Mouse (Mus musculus): Measurements from ENCODE around the gene Slc6a5. TPM values are rescaled to one million over a fixed set of nuclear protein-coding genes. Genes with fewer than 3 reads are reported as not detected.
A peak's percentile ranks its signal among the peaks of the same experiment; 100 is the strongest.

Gene Slc6a5
- polyA plus RNA-seq, 1 experiment from 2014 or later = not detected

DNA sequence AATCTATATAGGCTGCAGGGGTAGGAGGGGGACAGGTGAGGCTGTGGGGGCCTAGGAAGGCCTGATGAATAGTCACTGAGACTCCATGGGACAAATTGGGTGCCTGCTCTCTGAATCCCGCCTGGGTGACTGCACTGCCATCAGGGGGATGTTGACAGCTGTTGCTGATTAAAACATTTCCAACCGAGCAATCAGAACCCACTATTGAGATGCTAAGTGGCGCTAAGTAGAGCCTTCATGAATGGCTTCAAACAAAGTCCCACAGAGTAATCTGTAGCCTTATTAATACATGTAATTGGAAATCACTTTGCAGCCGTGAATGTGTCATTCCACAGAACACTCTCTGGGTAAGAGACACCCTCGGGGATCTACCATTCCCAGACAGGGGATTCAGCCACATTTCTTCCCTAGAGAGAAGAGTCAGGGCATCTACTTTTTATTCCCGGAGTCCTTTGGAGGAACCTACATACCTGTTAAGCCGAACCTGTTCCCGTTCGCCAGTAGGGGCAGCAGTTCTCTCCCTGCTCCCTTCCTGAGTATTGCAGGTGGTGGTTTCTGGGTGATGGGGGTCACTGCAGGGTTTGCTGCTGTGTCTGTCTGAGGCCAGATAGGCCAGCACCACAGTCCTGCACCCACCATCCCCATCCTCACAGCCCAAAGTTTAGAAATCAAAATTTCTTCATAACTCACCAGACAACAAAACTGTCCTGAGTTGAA, 71.7 kb downstream of the Slc6a5 start:
- H3K9me3 ChIP-seq (ENCODE audit: control insufficient read depth, low read length) = no peaks in the 10 kb centered on the region
- H3K36me3 ChIP-seq (ENCODE audit: control insufficient read depth, insufficient read depth, low read length) = no peaks in the 10 kb centered on the region
- DNase-seq (ENCODE audit: low spot score) (peak; percentile 54), ATAC-seq (replicated peaks; ENCODE audit: low FRiP score) (peak; percentile 71)
- H3K9ac ChIP-seq (ENCODE audit: low read length) = no peak overlapping the region
- H3K4me2 ChIP-seq (ENCODE audit: low read depth, low read length, severe bottlenecking) = no peak overlapping the region
- WGBS = 5% methylated on average over 9 of the region's 9 CpGs
- H3K27me3 ChIP-seq (ENCODE audit: control insufficient read depth, insufficient read depth, low read length) = peaks cover 26% of the 10 kb centered on the region
- H3K27ac ChIP-seq (ENCODE audit: low read depth, low read length) = no peak overlapping the region
- H3K4me1 ChIP-seq (replicated peaks; ENCODE audit: control insufficient read depth, insufficient read depth, low read length) = peaks cover 4% of the 10 kb centered on the region; the same call in 1 of the 2 replicates
- H3K4me3 ChIP-seq (ENCODE audit: low read depth, low read length) = no peak overlapping the region

DNA sequence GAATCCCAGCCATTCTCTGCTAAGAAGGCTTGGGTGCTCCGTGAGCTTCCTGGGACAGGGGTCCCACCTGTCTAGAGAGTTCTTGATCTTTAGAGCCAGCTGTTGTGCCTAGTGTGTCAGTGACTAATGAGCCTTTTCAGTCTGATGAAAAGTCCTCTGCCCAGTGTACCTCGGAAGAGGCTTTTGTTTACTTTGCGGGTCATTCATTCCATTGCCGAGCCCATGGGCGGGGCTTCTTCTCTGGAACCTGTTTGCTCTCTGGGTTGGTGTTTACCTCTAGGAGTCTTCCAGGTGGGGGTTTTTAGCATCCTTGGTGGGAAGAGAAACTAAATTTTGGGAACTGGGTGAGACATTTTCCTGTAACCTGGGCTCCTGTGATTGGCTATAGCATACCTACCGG, 74.8 kb downstream of the Slc6a5 start:
- H3K27me3 ChIP-seq (ENCODE audit: control insufficient read depth, insufficient read depth, low read length) = peaks cover 7% of the 10 kb centered on the region; the same call in 1 of the 2 replicates
- 21% methylated on average over 6 of the region's 6 CpGs for WGBS

DNA sequence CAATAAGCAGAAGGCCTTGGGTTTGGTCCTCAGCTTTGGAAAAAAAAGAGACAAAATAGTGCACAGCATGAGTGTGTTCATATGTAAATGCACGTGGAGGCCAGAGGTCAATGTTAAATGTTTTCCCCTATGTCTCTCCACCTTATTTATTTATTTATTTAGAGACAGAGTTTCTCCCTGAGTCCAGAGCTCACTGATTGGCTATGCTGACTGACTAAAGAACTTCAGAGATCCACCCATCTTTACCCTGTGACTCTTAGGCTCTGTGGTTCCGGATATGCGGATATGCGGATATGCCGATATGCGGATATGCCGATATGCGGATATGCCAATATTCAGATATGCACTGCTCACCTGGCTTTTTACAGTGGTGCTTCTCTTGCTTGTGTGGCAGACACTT, 76.0 kb downstream of the Slc6a5 start:
- DNase-seq (ENCODE audit: low spot score) = no peak
- 93% methylated on average over 8 of the region's 8 CpGs for WGBS
- peaks cover 4% of the 10 kb centered on the region; the same call in 1 of the 2 replicates for H3K4me1 ChIP-seq (replicated peaks; ENCODE audit: control insufficient read depth, insufficient read depth, low read length)

More for the DNA sequence above, 74.8 kb downstream of the Slc6a5 start:
- no peaks in the 10 kb centered on the region for H3K36me3 ChIP-seq (ENCODE audit: control insufficient read depth, insufficient read depth, low read length)
- no peaks in the 10 kb centered on the region for H3K9me3 ChIP-seq (ENCODE audit: control insufficient read depth, low read length)
- no peak overlapping the region for H3K4me3 ChIP-seq (ENCODE audit: low read depth, low read length)
- DNase-seq (ENCODE audit: low spot score) (peak; percentile 37), ATAC-seq (replicated peaks; ENCODE audit: low FRiP score) (no peak)
- H3K27ac ChIP-seq (ENCODE audit: low read depth, low read length) = no peak overlapping the region
- peaks cover 4% of the 10 kb centered on the region; the same call in 1 of the 2 replicates for H3K4me1 ChIP-seq (replicated peaks; ENCODE audit: control insufficient read depth, insufficient read depth, low read length)
- no peak overlapping the region for H3K4me2 ChIP-seq (ENCODE audit: low read depth, low read length, severe bottlenecking)
- no peak overlapping the region for H3K9ac ChIP-seq (ENCODE audit: low read length)

DNA sequence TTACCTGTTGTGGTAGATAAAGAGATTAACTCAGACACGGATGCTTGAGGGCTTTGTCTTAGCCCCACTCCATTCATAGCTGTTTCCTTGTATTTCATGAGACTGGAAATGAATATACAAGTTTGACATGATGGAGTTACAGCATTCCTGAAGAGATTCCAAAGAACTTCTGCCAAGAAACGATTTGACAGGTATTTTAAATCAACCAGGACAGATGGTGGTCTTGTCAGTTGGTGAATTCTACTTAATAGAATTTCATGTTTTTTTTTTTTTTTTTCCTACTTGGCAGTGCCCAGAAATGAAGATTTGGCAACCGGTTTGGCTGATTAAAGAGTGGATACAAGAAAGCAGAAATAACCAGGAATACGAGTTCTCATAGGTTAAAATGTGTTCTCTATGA, 89.4 kb downstream of the Slc6a5 start:
- no peak overlapping the region for H3K4me2 ChIP-seq (ENCODE audit: low read depth, low read length, severe bottlenecking)
- DNase-seq (ENCODE audit: low spot score) (no peak), ATAC-seq (replicated peaks; ENCODE audit: low FRiP score) (no peak)
- WGBS = 82% methylated on average over 4 of the region's 4 CpGs
- no peak overlapping the region for H3K27ac ChIP-seq (ENCODE audit: low read depth, low read length)
- no peaks in the 10 kb centered on the region for H3K36me3 ChIP-seq (ENCODE audit: control insufficient read depth, insufficient read depth, low read length)
- no peak overlapping the region for H3K9ac ChIP-seq (ENCODE audit: low read length)
- H3K4me3 ChIP-seq (ENCODE audit: low read depth, low read length) = no peak overlapping the region
- H3K4me1 ChIP-seq (replicated peaks; ENCODE audit: control insufficient read depth, insufficient read depth, low read length) = no peaks in the 10 kb centered on the region
- no peaks in the 10 kb centered on the region for H3K27me3 ChIP-seq (ENCODE audit: control insufficient read depth, insufficient read depth, low read length)
- H3K9me3 ChIP-seq (ENCODE audit: control insufficient read depth, low read length) = no peaks in the 10 kb centered on the region

More for the DNA sequence above, 76.0 kb downstream of the Slc6a5 start:
- Histone ChIP-seq H3K4me2 (ENCODE audit: low read depth, low read length, severe bottlenecking) (no peak overlapping the region), H3K9ac (ENCODE audit: low read length) (no peak overlapping the region), H3K36me3 (ENCODE audit: control insufficient read depth, insufficient read depth, low read length) (no peaks in the 10 kb centered on the region), H3K4me3 (ENCODE audit: low read depth, low read length) (no peak overlapping the region), H3K27me3 (ENCODE audit: control insufficient read depth, insufficient read depth, low read length) (peaks cover 4% of the 10 kb centered on the region; the same call in 1 of the 2 replicates), H3K9me3 (ENCODE audit: control insufficient read depth, low read length) (no peaks in the 10 kb centered on the region), H3K27ac (ENCODE audit: low read depth, low read length) (no peak overlapping the region)
- no peak for ATAC-seq (replicated peaks; ENCODE audit: low FRiP score)

- ATAC-seq (replicated peaks; ENCODE audit: low FRiP score) = no peak
- no peaks in the 10 kb centered on the region for H3K36me3 ChIP-seq (ENCODE audit: control insufficient read depth, insufficient read depth, low read length)
- DNase-seq (ENCODE audit: low spot score) = no peak
- no peak overlapping the region for H3K4me3 ChIP-seq (ENCODE audit: low read depth, low read length)
- H3K9ac ChIP-seq (ENCODE audit: low read length) = no peak overlapping the region
- H3K27me3 ChIP-seq (ENCODE audit: control insufficient read depth, insufficient read depth, low read length) = no peaks in the 10 kb centered on the region
- whole genome bisulfite sequencing = 78% methylated on average over 2 of the region's 2 CpGs
- no peak overlapping the region for H3K4me2 ChIP-seq (ENCODE audit: low read depth, low read length, severe bottlenecking)
- H3K27ac ChIP-seq (ENCODE audit: low read depth, low read length) = no peak overlapping the region
- H3K9me3 ChIP-seq (ENCODE audit: control insufficient read depth, low read length) = no peaks in the 10 kb centered on the region
- H3K4me1 ChIP-seq (replicated peaks; ENCODE audit: control insufficient read depth, insufficient read depth, low read length) = no peaks in the 10 kb centered on the region
Observed at GRCm38 (mm10) chr7:50005268-50005667, 95.3 kb downstream of the Slc6a5 start.

Other genes with a start within 250 kb of the Slc6a5 start
- 2.5 and 3.0 TPM in 2 replicates for gene Htatip2, start 151.0 kb upstream of the Slc6a5 start, polyA plus RNA-seq (2014; fragmentation: Nextera tagmentation; extraction: Ambion mirVana)
- 63.8 and 63.9 TPM in 2 replicates for gene Prmt3, start 131.8 kb upstream of the Slc6a5 start, polyA plus RNA-seq (2014; fragmentation: Nextera tagmentation; extraction: Ambion mirVana)
- 0.92 and 1.1 TPM in 2 replicates for gene Nell1, start 64.7 kb downstream of the Slc6a5 start, polyA plus RNA-seq (2014; fragmentation: Nextera tagmentation; extraction: Ambion mirVana)

Measured in forebrain, embryonic 11.5 days (tissue).